Mouse (Mus musculus) left cerebral cortex, postnatal 25 days (tissue): Measurements from ENCODE around the gene Hnrnpa0. TPM values are rescaled to one million over a fixed set of nuclear protein-coding genes. Genes with fewer than 3 reads are reported as not detected.
"Not testable (repeated sequence)": the region's sequence is repeated elsewhere in the genome, so short reads cannot be mapped to it uniquely, and the experiment has no call there.

Source experiments
- DNase-seq, 2 experiments: peaks; one replicate each; pipeline ENCODE4 v3.0.0; 2022; ENCODE audit warnings: low spot score in 2 of 2, mixed read lengths in 1 of 2
- intact Hi-C: fragments of 180-260 bp; cut with DNase I; formaldehyde crosslinking; loops from one replicate; pipeline ENCODE4 v1.15.1; 2025
- total RNA-seq, 2 experiments: library from RNA; stranded (reverse); gene quantifications; 2 replicates each; pipeline ENCODE4 v1.2.3; 2021

The Hnrnpa0 gene
- total RNA-seq: 100 to 1,000 TPM; 112 to 119 TPM

DNA sequence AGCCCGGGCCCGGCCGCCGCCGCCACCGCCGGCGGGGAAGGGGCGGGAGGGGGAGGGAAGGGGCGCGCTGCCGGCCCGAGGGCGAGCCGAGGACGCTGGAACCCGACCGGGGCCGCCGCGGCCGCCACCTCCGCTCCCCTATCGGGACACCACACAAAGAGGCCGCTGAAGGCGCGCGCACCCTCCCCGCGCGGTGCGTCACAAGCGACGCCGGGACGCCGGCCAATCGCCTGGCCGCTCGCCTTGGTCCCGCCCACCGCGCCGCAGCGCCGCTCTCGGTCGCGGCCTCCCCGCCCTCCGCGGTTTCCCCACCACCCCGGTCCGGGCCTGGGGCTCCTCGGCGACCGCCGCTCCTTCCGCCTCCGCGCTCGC, at the start of gene Hnrnpa0:
Gene Hnrnpa0 (minus strand): TSS at position 161 of the 372 bp plus-strand sequence.
- intact Hi-C loops: no loop called here
- DNase-seq: peak; percentile 94 to 95

DNA sequence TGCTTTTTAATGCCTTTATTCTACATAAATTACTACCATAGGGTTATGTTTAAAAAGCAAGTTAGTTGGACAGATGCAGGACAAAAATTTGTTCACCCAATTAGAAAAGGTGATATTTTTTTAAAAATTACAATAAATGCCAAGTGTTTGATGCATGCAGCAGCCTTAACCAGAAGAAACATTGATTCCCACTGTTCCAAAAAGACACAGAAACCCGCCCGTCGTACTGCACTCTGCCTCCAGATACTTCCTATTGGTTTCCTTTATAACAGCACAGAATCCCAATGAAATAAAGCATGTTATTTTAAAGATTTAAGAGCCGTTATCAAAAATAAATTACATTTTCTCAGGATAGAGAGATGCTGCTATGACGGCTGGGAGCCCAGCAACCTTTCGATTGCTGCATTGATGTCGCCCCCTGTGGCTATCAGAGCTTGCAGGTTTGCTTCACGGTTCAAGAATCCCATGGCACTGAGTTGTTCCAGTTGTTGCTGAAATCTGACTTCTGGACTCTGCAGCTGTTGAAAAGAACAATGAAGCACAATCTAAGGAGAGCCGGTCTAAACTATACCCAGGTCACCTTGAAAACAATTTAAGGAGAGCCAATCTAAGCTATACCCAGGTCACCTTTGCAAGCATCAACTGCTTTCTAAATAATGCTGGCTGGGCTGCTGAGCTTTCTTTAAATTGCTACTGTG, 49.3 kb upstream of the Hnrnpa0 start:
- peak; percentile 100 for DNase-seq
- intact Hi-C loops: no loop called here

DNA sequence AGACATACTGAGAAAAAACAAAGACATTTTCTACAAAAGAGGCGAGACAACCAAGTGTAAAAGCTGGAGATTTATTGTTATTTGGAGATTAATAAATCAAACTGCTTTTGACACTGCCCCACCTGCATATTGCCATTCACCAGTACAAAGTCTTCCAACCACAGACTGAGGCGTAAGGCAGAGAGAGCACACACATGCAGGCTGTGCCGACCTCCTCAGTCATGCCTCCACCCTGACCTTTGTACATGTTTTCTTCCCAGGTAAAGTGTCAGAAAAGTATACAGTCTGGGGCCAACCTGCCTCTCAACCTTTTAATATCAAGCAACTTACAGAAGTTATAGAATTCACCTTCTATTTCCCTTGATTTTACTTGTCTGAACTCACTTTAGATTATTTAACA, 47.7 kb upstream of the Hnrnpa0 start:
- intact Hi-C loops: no loop called here
- DNase-seq: no peak

GRCm38 (mm10) chr13:58168119-58168518, 39.8 kb upstream of the Hnrnpa0 start:
- intact Hi-C loops: no loop called here
- no peak for DNase-seq

DNA sequence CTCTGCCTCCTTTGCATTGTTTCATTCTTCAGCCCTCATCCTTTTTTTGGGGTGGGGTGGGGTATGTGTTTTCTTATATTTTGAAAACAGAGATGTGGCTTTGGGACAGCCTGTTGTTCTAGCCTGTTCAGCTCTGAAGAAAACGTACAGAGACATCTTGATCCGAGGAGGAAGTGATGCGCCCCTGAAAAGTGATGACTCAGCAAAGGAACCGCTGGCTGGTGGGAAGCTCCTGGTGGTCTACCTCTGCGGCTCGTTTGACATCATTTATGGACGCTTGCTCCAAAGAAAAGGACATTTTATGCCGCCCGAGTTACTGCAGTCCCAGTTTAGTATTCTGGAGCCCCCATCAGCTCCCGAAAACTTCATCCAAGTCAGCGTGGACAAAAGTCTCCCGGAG, 35.0 kb upstream of the Hnrnpa0 start:
- DNase-seq: no peak
- intact Hi-C loops: no loop called here

DNA sequence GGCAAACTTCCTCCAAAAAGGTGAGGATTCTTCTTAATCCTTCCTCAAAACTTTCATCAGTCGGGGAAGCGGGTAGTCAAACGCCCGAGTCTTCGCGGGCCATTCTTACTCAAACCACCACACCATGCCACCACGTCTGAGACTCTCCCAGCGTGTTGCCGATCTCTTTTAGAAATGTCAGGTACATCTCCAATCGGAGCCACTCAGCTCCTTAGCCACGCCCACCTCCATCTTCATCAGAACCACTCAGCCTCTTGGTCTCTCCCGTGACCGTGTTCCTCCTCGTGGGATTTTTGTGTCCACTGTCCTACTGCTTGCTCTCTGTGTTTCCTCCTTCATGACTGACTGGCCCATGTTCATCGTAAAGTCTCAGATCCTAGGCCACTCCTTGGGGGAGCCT, 32.4 kb upstream of the Hnrnpa0 start:
- DNase-seq: no peak
- intact Hi-C loops: no loop called here

GRCm38 (mm10) chr13:58158099-58158912, 29.9 kb upstream of the Hnrnpa0 start:
- DNase-seq: peak; percentile 84 to 94
- intact Hi-C loops: loop anchor here (2.0 to 10.0 kb wide), 4 partner anchors 74 to 429 kb away; no protein-coding TSS in a partner anchor

- intact Hi-C loops: loop anchor here (2.0 to 10.0 kb wide), 4 partner anchors 75 to 430 kb away; no protein-coding TSS in a partner anchor
- DNase-seq: peak; percentile 79 to 84
Measured at GRCm38 (mm10) chr13:58157447-58158098, 29.2 kb upstream of the Hnrnpa0 start, which contains the start of gene Idnk. Idnk (plus strand) TSS chr13:58157649.

DNA sequence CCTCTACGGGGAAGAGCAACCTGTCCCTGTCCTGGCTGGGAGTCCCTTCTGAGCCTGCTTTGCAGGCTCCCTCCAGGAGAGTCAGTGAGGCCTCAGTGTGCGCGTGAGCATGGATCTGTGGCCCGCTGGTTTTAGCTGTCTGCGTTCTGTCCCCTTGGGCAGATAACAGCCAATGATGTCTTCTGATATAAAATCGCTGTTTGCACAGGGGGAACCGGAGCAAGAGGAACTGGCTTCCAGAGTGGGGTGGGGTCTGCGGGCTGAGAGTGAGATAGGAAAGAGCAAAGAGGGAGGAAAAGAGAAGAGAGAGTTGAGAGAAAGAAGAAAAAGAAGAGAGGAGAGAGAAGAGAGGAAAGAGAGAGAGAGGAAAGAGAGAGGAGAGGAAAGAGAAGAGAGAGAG, 28.7 kb upstream of the Hnrnpa0 start:
- DNase-seq: no peak
- intact Hi-C loops: loop anchor here (5.0 to 10.0 kb wide), 2 partner anchors 388 to 430 kb away; no protein-coding TSS in a partner anchor

DNA sequence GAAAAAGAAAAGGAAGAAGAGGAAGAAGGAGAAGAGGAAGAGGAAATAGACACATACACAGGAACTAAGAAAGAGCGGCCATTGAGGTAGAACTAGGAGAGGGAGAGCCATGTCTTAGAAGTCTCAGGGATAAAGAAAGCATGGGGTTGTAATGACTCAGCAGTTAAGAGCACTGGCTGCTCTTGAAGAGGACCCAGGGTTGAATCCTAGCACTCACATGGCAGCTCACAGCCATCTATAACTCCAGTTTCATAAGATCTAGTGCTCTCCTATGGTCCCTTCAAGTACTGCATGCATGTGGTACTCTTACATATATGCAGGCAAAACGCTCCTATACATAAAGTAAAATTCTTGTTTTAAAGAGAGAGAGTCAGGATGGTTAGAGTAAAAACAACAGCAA, 27.7 kb upstream of the Hnrnpa0 start:
- no peak for DNase-seq
- intact Hi-C loops: loop anchor here (5.0 to 10.0 kb wide), 2 partner anchors 389 to 431 kb away; no protein-coding TSS in a partner anchor

DNA sequence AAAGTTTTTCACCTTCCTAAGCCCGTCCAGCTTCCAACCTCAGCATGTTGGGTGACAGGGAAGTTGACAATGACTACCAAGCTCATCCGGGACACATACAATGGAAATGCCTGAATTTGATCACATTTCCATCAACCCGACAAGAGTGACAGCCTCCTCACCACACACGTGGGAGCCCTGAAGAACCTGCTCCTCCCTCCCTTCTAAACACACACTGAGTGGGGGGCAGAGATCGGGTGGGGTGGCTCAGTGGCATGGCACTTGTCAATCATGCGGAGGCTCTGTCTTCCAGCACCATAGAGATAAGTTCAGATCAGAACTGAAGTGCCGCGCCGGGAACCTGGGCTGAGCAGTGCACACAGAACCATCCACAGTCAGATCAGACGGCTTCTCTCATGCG, 22.1 kb upstream of the Hnrnpa0 start:
- intact Hi-C loops: loop anchor here (10.0 kb wide), 1 partner anchor 394 kb away; no protein-coding TSS in a partner anchor
- no peak for DNase-seq

DNA sequence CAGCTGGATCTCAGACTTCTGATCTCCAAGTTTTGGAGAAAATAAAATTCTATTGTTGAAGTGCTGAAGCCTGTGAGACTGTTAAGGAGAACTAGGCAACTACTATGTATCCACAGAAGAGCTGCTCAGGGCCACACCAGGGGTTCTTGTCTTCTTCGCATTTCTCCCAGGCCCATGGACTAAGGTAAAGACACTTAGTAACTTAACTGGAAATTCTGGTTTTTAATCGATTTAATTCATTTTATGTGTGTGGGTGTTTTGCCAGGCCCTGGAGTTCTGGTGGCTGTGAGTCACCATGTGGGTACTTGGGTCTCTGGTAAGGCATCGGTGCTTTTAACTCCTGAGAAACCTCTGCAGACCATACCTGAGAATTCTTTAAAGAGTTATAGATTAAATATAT, 21.3 kb upstream of the Hnrnpa0 start:
- intact Hi-C loops: loop anchor here (10.0 kb wide), 1 partner anchor 395 kb away; no protein-coding TSS in a partner anchor

DNA sequence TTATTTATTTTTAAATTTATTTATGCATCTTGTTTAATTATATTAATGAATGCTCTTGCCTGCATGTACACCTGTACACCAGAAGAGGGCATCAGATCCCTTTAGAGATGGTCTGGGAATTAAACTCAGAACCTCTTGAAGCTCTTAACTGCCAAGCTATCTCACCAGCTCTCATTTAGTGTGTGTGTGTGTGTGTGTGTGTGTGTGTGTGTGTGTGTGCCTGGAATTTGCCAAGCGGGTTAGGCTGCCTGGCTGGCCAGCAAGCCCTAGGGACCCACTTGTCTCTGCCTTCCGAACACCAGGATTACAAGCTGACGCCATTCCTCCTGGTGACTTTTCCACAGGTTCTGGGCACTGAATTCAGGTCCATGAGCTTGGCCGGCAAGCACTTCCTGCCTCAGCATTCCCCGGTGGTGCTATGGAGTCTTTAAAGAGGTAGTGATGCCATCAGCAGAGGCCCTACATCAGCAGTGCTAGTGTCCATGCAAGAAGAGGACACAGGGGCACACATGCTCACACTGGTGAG, 20.7 kb upstream of the Hnrnpa0 start:
- peak in 1 of 2 experiments; percentile 14 for DNase-seq
- intact Hi-C loops: no loop called here

More for the DNA sequence above, 21.3 kb upstream of the Hnrnpa0 start:
- DNase-seq: no peak

GRCm38 (mm10) chr13:58148256-58148831, 20.0 kb upstream of the Hnrnpa0 start:
- intact Hi-C loops: no loop called here
- peak; percentile 26 to 50 for DNase-seq

GRCm38 (mm10) chr13:58147760-58148159, 19.4 kb upstream of the Hnrnpa0 start:
- intact Hi-C loops: no loop called here

DNA sequence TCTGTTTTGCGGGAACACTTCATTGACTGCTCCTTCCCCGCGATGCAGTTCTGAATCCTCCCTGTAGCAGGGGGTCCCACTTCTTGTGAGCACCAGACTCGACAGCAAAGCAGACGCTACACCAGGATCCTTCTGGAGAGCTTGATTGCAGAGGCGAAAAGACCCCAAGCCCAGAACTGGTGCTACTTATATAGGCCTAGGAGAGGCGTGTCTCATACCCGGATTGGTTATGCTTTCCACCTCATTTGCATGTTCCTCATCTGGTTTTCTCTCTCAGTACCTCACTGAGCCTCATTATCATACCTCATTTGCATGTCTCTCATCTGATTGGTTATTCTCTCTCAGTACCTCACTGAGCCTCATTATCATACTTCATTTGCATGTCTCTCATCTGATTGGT, 18.2 kb upstream of the Hnrnpa0 start:
- intact Hi-C loops: not testable (repeated sequence)

More at GRCm38 (mm10) chr13:58147760-58148159, 19.4 kb upstream of the Hnrnpa0 start:
- no peak for DNase-seq

DNA sequence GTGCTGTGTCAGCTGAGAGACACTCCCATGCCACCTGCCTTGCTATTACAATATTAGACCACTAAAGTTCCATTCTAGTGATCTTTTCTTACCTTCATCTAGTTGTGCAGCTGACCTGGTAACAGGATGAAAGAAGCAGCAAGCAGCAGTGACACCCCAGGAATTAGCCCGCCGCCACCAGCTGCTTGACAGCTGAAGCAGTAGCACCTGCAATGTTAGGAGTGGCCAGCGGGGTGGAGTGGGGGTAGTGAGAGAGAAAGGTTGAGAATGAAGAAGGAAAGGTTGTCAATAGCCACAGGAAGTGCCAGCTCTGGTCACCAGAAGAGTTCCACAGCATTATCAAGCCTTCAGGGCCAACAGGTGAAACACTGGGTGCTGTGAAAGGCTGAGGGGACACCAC, 3.3 kb upstream of the Hnrnpa0 start:
- no peak for DNase-seq
- intact Hi-C loops: no loop called here

More for the DNA sequence above, 18.2 kb upstream of the Hnrnpa0 start:
- DNase-seq: not testable (repeated sequence)

DNA sequence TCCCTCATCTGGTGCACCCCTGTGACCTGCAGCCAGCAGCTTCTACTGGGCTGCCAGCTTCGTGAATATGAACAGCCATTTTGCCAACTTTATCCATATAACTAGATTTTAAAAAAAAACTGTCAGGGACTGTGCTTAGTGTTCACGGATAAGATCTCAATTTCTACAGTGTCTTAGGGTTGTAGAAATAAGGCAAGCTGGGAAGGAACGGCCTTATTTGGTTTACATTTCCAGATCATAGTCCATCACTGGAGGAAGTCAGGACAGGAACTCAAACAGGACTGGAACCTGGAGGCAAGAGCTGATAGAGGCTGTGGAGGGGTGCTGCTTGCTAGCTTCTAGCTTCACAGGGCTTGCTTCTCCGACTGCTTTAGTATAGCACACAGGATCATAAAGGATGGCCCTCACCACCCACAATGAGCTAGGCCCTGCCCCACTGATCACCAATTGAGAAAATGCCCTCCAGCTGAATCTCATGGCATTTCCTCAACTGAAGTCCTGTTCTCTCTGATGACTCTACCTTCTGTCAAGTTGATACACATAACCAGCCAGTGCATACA, 1.4 kb upstream of the Hnrnpa0 start:
- intact Hi-C loops: no loop called here
- DNase-seq: no peak
